Mouse (Mus musculus) hindbrain, embryonic 14.5 days (tissue): ENCODE measurements around the gene Prkar1b. TPM values are rescaled to one million over a fixed set of nuclear protein-coding genes. Genes with fewer than 3 reads are reported as not detected.

ENCODE experiments used
- ATAC-seq: fragments of 200-750 bp; cut with Nextera tagmentation; 2 replicates; pipeline ENCODE4 v1.8.0; 2017; ENCODE audit warnings: moderate number of reproducible peaks, mild to moderate bottlenecking, moderate TSS enrichment, moderate library complexity; ENCODE audit not compliant: low FRiP score
- DNase-seq: peaks from one replicate; pipeline ENCODE4 v3.0.0-alpha.2; 2015; ENCODE audit warnings: low spot score
- H3K27ac ChIP-seq: fragments of 300-500 bp; sonication (generic); 2 replicates; pipeline ENCODE4 v1.5.1; 2014; ENCODE audit warnings: mild to moderate bottlenecking, moderate library complexity
- H3K27me3 ChIP-seq: fragments of 300-500 bp; sonication (generic); 2 replicates; pipeline ENCODE4 v1.6.1; 2014; ENCODE audit warnings: mild to moderate bottlenecking, low read length, mixed read lengths; ENCODE audit not compliant: control insufficient read depth, insufficient read depth
- H3K36me3 ChIP-seq: fragments of 300-500 bp; sonication (generic); replicated peaks from 2 replicates; pipeline ENCODE4 v1.6.1; 2014; ENCODE audit not compliant: control insufficient read depth, insufficient read depth
- H3K4me1 ChIP-seq: fragments of 300-500 bp; sonication (generic); replicated peaks from 2 replicates; pipeline ENCODE4 v1.6.1; 2014; ENCODE audit warnings: antibody characterized with exemption, low read length, mixed read lengths; ENCODE audit not compliant: control insufficient read depth, insufficient read depth
- H3K4me2 ChIP-seq: fragments of 300-500 bp; sonication (generic); replicated peaks from 2 replicates; pipeline ENCODE4 v1.6.1; 2014; ENCODE audit warnings: mild to moderate bottlenecking, moderate library complexity
- H3K4me3 ChIP-seq: fragments of 300-500 bp; sonication (generic); replicated peaks from 2 replicates; pipeline ENCODE4 v1.5.1; 2014; ENCODE audit warnings: mild to moderate bottlenecking, low read length
- H3K9ac ChIP-seq: fragments of 300-500 bp; sonication (generic); 2 replicates; pipeline ENCODE4 v1.6.1; 2014
- H3K9me3 ChIP-seq: fragments of 300-500 bp; sonication (generic); 2 replicates; pipeline ENCODE4 v1.6.1; 2016; ENCODE audit warnings: low read length; ENCODE audit not compliant: control insufficient read depth
- WGBS: fragments of 180-500 bp; shearing (Covaris S2); extraction: QIAGEN DNeasy Blood & Tissue Kit; methylation state at CpG from one replicate; pipeline ENCODE4 v1.1.7; 2014; 5-methylcytosine and 5-hydroxymethylcytosine counted together
- polyA plus RNA-seq: library from polyadenylated mRNA; unstranded; fragments of >200 nt; fragmentation: Nextera tagmentation; extraction: Ambion mirVana; gene quantifications from 2 replicates; pipeline ENCODE4 v1.2.1, GENCODE M21; 2014

Prkar1b gene
- polyA plus RNA-seq, 1 experiment from 2014 or later = 215 TPM

DNA sequence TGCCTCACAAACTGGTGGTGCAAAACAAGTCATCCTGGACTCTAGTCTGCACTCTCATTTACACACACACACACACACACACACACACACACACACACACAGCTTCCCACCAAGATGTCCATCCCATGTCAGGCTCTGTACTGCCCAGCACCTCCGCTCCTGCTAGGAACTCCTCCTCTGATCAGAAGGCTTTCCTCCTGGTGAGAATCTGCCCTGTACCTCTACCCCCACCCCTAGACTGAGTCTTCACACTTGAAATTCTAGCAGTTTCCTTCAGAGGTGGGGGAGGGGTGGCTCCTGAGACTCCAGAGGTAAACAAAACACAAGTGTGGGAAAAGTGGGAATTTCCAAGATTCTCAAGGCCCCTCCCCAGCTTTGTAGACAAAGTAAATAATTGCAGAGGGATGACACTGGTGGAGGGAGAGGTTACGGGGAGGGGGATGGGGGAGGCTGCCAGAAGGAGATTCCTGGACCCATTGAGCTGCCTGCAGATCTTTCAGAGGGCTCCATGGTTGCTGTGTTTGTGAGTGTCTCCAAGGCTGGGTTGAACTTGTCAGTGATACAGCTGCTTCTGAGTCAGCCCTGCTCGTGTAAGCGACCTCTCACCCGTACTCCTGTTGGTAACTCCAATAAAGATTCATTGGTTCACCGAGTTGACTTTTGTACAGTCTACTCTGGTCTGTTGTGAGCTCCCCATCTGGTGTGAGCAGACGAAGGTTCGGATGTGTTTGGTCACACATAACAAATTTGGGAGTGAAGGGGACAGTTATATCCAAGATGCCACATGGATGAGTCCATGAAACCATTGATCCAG, 54.3 kb downstream of the Prkar1b start:
- DNase-seq (no peak), ATAC-seq (no peak)
- WGBS = 82% methylated on average over 8 of the region's 8 CpGs
- Histone ChIP-seq H3K36me3 (0 out of 2 replicates have a peak, but pooled peaks cover 2% of the 10 kb centered on the region), H3K27ac (no peak overlapping the region), H3K4me2 (no peak overlapping the region), H3K4me1 (peaks cover 8% of the 10 kb centered on the region; the same call in 1 of the 2 replicates), H3K27me3 (no peaks in the 10 kb centered on the region), H3K9me3 (no peaks in the 10 kb centered on the region), H3K9ac (no peak overlapping the region), H3K4me3 (no peak overlapping the region)

DNA sequence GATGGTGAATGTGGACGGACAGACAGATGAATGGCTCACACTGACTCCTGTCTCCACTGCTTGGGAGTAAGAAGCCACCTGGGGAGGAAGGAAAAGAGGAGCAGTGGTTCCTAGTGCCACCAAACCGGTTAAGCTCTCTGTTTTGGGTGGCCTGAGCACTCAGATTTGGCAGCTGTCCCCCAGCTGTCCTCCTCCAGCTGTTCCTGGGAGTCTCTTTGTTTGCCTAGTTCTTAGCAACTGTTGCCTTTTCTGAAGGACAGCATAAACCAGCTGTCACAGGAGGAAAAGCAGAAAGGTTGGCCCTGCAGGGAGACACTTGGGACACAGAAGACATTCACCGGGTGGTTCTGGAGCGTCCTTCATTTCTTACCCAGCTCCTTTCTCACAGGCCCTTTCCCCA, 56.3 kb downstream of the Prkar1b start:
- Histone ChIP-seq H3K27ac (no peak overlapping the region), H3K4me2 (no peak overlapping the region), H3K27me3 (no peaks in the 10 kb centered on the region), H3K9me3 (no peaks in the 10 kb centered on the region), H3K9ac (no peak overlapping the region), H3K4me3 (no peak overlapping the region), H3K36me3 (0 out of 2 replicates have a peak, but pooled peaks cover 2% of the 10 kb centered on the region), H3K4me1 (no peaks in the 10 kb centered on the region)
- WGBS = 76% methylated on average over 4 of the region's 4 CpGs
- ATAC-seq (no peak), DNase-seq (no peak)

DNA sequence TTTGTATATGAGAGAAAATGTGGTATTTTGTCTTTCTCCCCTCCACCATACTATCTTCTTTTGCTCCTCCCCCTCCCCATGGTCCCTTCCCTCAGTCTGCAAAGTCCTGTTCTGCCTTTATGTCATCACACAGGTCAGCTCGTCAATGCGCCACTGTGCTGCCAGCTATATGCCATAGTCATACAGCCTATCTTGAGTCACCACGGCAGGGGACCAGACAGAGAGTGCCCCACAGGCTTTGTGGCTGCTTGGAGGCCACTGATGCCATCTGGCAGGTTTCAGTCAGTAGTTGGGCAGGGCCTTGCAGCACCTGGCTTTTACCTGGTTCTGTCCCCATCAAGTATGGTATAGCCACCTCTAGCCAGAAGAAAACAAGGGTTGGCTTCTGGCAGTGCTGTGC, 58.1 kb downstream of the Prkar1b start:
- no peaks in the 10 kb centered on the region for H3K4me1 ChIP-seq
- H3K27ac ChIP-seq = no peak overlapping the region
- no peaks in the 10 kb centered on the region for H3K27me3 ChIP-seq
- DNase-seq = no peak
- H3K4me3 ChIP-seq = no peak overlapping the region
- no peak overlapping the region for H3K4me2 ChIP-seq
- H3K9ac ChIP-seq = no peak overlapping the region
- no peak for ATAC-seq
- WGBS = 91% methylated on average over 3 of the region's 3 CpGs
- H3K9me3 ChIP-seq = no peaks in the 10 kb centered on the region
- 0 out of 2 replicates have a peak, but pooled peaks cover 2% of the 10 kb centered on the region for H3K36me3 ChIP-seq

DNA sequence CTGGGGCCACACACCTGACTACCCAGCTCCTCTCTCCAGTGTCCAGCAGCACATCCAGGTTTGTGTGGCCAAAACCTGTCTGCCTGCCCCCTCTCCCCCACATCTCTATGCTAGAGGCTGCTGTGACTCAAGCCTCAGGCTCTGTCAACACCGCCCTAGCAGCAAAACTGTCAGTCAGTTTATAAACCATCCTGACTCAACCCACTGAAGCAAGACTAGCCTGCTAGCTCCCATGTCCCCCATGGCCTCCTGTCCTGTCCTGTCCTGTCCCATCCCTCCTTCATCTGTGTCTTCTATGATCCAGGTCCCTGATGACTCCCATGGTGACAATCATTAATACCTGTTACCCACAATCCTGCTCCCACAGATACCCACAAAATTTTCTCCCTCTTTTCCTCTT, 59.6 kb downstream of the Prkar1b start:
- no peak overlapping the region for H3K4me3 ChIP-seq
- no peak for DNase-seq
- WGBS = 67% methylated on average over 1 of the region's 1 CpGs

DNA sequence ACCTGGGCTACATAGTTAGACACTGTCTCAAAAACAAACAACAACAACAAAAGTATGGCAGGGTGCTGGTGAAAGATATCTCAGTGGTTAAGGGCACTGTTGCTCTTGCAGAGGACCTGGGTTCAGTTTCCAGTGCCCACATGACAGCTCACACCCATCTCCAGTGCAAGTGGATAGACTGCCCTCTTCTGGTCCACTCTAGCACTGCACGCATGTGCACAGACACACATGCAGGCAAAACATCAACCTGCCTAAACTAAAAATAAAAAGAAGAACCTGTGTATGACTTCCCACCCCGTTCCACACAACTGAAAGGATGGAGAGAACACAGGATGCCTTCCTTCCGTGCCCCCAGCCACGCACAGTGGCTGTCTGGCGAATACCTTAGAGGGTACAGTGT, 61.6 kb downstream of the Prkar1b start:
- 95% methylated on average over 5 of the region's 5 CpGs for WGBS
- Histone ChIP-seq H3K4me3 (no peak overlapping the region), H3K9me3 (no peaks in the 10 kb centered on the region), H3K9ac (no peak overlapping the region), H3K4me2 (no peak overlapping the region), H3K4me1 (no peaks in the 10 kb centered on the region), H3K27me3 (no peaks in the 10 kb centered on the region), H3K27ac (no peak overlapping the region), H3K36me3 (no peaks in the 10 kb centered on the region)
- no peak for DNase-seq
- ATAC-seq = no peak

More for the DNA sequence above, 59.6 kb downstream of the Prkar1b start:
- Histone ChIP-seq H3K36me3 (0 out of 2 replicates have a peak, but pooled peaks cover 2% of the 10 kb centered on the region), H3K27me3 (no peaks in the 10 kb centered on the region), H3K27ac (no peak overlapping the region), H3K4me2 (no peak overlapping the region), H3K9ac (no peak overlapping the region), H3K9me3 (no peaks in the 10 kb centered on the region), H3K4me1 (no peaks in the 10 kb centered on the region)
- ATAC-seq = no peak

DNA sequence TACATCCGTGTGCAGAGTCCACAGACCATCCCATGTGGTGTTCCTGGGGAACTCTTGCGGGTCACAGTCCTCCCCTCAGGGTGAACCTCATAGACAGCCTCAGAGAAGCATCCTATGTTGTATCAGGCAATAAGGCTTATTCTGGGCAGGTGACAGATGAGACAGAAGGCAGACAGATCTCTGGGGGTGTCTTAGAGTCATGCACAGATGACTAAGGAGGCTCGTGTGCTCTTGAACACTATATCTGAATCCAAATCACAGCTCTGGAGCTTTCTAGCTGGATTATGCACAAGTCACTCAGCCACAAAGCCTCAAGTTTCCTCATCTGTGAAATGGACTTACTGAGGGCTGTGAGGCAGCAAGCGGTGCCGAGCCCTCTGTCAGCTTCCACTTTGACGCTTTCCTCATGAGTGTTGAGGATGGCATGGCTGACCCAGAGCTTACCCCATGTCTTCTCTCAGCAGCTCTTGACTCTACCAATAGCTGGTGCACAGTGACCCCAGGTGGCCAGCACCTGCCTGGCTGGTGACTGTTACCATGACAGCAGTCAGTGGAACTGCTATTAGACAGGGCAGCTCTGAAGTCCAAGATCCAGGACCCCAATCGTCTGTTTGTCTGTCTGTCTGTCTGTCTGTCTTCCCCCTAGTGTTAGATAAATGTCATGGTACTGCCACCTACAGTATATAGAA, 64.8 kb downstream of the Prkar1b start:
- Histone ChIP-seq H3K4me3 (no peak overlapping the region), H3K9me3 (no peaks in the 10 kb centered on the region), H3K4me2 (no peak overlapping the region), H3K9ac (no peak overlapping the region), H3K36me3 (no peaks in the 10 kb centered on the region), H3K27ac (no peak overlapping the region), H3K27me3 (no peaks in the 10 kb centered on the region), H3K4me1 (no peaks in the 10 kb centered on the region)
- ATAC-seq (no peak), DNase-seq (no peak)
- WGBS = 77% methylated on average over 7 of the region's 7 CpGs

DNA sequence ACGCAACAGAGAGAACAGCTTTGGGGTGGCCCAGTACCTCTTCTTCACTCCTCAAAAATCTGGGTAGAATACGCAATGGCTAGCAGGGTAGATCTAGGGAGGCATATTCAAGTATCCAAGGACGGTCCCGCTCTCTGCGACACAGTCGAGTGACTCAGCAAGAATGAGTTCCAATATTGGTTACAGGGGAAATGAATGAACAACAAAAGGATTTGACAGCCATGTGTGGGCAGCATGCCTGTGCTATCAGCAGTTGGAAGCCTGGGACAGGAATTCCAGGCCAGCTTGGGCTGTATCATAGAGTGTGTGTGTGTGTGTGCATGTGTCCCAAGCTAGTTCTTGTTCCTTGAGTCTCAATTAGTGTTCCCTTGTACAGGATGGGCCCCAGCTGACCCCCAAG, 65.5 kb downstream of the Prkar1b start:
- no peaks in the 10 kb centered on the region for H3K27me3 ChIP-seq
- 75% methylated on average over 6 of the region's 6 CpGs for WGBS
- ATAC-seq (no peak), DNase-seq (no peak)
- H3K27ac ChIP-seq = no peak overlapping the region
- H3K9me3 ChIP-seq = no peaks in the 10 kb centered on the region
- no peak overlapping the region for H3K4me2 ChIP-seq
- no peak overlapping the region for H3K4me3 ChIP-seq
- H3K9ac ChIP-seq = no peak overlapping the region
- H3K4me1 ChIP-seq = no peaks in the 10 kb centered on the region
- H3K36me3 ChIP-seq = no peaks in the 10 kb centered on the region

DNA sequence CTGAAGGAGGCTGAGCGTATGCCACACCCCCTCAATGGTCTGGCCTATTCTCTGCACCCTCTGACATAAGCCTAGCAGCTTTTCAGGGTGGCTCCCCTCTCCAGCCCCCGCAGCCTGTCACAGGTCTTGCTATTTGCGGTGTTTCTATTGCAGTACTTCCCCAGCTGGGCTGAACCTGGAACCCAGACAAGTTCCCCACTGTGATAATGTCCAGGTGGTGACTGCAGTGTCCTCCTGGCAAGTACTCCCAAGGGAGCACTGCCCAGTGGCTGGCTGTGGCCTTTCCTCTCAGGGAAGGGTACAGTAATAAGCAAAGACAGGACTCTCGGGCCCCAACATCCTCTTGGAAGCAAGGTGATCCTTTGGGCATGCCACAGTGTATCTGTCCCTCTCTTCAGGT, 66.0 kb downstream of the Prkar1b start:
- no peak overlapping the region for H3K27ac ChIP-seq
- no peak overlapping the region for H3K4me2 ChIP-seq
- ATAC-seq = no peak
- DNase-seq = no peak
- WGBS = 89% methylated on average over 4 of the region's 4 CpGs
- no peak overlapping the region for H3K4me3 ChIP-seq
- H3K36me3 ChIP-seq = no peaks in the 10 kb centered on the region
- no peaks in the 10 kb centered on the region for H3K9me3 ChIP-seq
- H3K9ac ChIP-seq = no peak overlapping the region
- H3K27me3 ChIP-seq = no peaks in the 10 kb centered on the region
- H3K4me1 ChIP-seq = no peaks in the 10 kb centered on the region

DNA sequence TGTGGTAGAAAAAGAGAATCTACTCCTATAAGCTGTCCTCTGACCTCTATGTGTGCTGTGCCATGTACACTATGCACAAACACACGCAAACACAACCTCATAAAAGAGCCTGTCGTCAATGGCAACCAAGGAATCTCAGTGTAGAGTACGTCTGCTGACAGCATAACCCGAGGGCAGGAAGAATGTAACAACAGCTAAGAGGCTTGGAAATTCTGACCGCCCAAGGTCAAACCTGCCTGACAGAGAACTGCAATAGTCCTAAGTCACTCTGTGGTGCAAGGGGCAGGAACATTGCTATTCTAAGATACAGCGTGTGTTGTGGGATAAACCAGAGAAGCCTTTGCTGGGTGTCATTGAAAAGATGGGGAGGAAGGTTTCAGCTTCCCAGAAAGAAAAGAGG, 68.4 kb downstream of the Prkar1b start:
- ATAC-seq (no peak), DNase-seq (no peak)
- Histone ChIP-seq H3K27me3 (no peaks in the 10 kb centered on the region), H3K27ac (no peak overlapping the region), H3K36me3 (no peaks in the 10 kb centered on the region), H3K9ac (no peak overlapping the region), H3K4me3 (no peak overlapping the region), H3K4me2 (no peak overlapping the region), H3K9me3 (no peaks in the 10 kb centered on the region), H3K4me1 (peaks cover 20% of the 10 kb centered on the region; the same call in 1 of the 2 replicates)
- 40% methylated on average over 6 of the region's 6 CpGs for WGBS
